21 mouse cellular contexts compared by ENCODE assay signal in genomic region chr9:57750901-57751300, GRCm38 (mm10).
"Had no signal": no experiment of that assay in that cellular context is flagged by ENCODE, and none has a peak within 500 bp of the region (broad histone marks: within the 10 kb centered on the region; RNA-seq: fewer than 3 reads in every experiment).

No protein-coding gene starts in this region.

- H3K4me2 ChIP-seq: limb, embryonic 13.5 days; liver, embryonic 12.5 days; liver, embryonic 15.5 days; lung, embryonic 15.5 days; midbrain, embryonic 12.5 days; midbrain, embryonic 15.5 days; neural tube, embryonic 12.5 days; neural tube, embryonic 15.5 days; stomach, embryonic 15.5 days had no signal

- H3K4me1 ChIP-seq: limb, embryonic 13.5 days; liver, embryonic 12.5 days; liver, embryonic 15.5 days; lung, embryonic 15.5 days; midbrain, embryonic 12.5 days; midbrain, embryonic 15.5 days; neural tube, embryonic 12.5 days; neural tube, embryonic 15.5 days; stomach, embryonic 15.5 days had no signal

- H3K4me3 ChIP-seq: limb, embryonic 13.5 days; liver, embryonic 12.5 days; liver, embryonic 15.5 days; lung, embryonic 15.5 days; midbrain, embryonic 12.5 days; midbrain, embryonic 15.5 days; neural tube, embryonic 12.5 days; neural tube, embryonic 15.5 days; stomach, embryonic 15.5 days had no signal

- DNase-seq: kidney, adult 18-20 months; kidney, adult 9 months; kidney, postnatal 14 days; kidney, postnatal 4 days; layer of hippocampus, postnatal 36 days; left cerebral cortex, postnatal 4 days; lung, adult 18-20 months; lung, postnatal 10 days; lung, postnatal 36 days; retina, postnatal 1 day; right cerebral cortex, postnatal 25 days; spleen, adult 18-20 months had no signal

- H3K9ac ChIP-seq: limb, embryonic 13.5 days; liver, embryonic 12.5 days; liver, embryonic 15.5 days; lung, embryonic 15.5 days; midbrain, embryonic 12.5 days; midbrain, embryonic 15.5 days; neural tube, embryonic 12.5 days; neural tube, embryonic 15.5 days; stomach, embryonic 15.5 days had no signal

- H3K9me3 ChIP-seq: limb, embryonic 13.5 days; liver, embryonic 12.5 days; liver, embryonic 15.5 days; lung, embryonic 15.5 days; midbrain, embryonic 12.5 days; midbrain, embryonic 15.5 days; neural tube, embryonic 12.5 days; neural tube, embryonic 15.5 days; stomach, embryonic 15.5 days had no signal

- H3K27me3 ChIP-seq: limb, embryonic 13.5 days; liver, embryonic 12.5 days; liver, embryonic 15.5 days; lung, embryonic 15.5 days; midbrain, embryonic 12.5 days; midbrain, embryonic 15.5 days; neural tube, embryonic 12.5 days; neural tube, embryonic 15.5 days; stomach, embryonic 15.5 days had no signal

- H3K27ac ChIP-seq: limb, embryonic 13.5 days; liver, embryonic 15.5 days; lung, embryonic 15.5 days; midbrain, embryonic 12.5 days; midbrain, embryonic 15.5 days; neural tube, embryonic 12.5 days; neural tube, embryonic 15.5 days; stomach, embryonic 15.5 days had no signal
